Mouse (Mus musculus): ENCODE measurements at regions not wholly inside any gene's neighbourhood (a gene's known extent, or its start where the extent isn't known, plus 50 kb on each side); places are given as distances from the start of the nearest gene placed in this dataset.

DNA sequence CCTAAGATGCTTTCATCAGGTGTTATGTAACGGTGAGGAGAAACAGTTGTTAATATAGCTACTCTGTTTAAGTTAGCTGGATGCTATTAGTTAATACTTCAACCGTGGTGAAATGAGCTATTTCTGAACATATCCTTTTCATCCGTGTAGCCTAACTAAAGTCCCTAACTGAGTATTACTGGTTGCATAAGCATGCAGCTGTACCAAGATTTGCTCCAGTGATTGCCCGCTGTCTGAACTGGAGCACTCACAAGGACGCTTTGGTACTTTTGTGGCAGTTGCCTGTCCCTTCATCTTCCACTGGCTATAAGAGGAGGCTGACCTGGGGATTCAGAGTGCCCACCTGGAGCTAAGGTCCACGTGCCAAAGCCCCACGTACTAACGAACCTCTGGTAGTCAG is 65.3 kb upstream of the Lnx1 start:
- 81% methylated on average over 8 of the region's 8 CpGs for WGBS
- no peak for TF ChIP-seq CTCF (IDR thresholded peaks at IDR 0.05; ENCODE audit: insufficient read depth, low read length)
- peaks cover 2% of the 10 kb centered on the region; the same call in 1 of the 2 replicates for H3K4me1 ChIP-seq (ENCODE audit: control insufficient read depth, insufficient read depth, low read length)
- no peak overlapping the region for H3K4me3 ChIP-seq (replicated peaks; ENCODE audit: extremely low read depth, low read depth, low read length)
- no peak for DNase-seq

- no peak for DNase-seq
- TF ChIP-seq POLR2A (IDR thresholded peaks at IDR 0.05; ENCODE audit: borderline replicate concordance, extremely low read depth, low read depth, low read length) (no peak), CTCF (IDR thresholded peaks at IDR 0.05; ENCODE audit: insufficient read depth, low read length) (no peak)
- 39% methylated on average over 8 of the region's 8 CpGs for WGBS
These were observed 63.5 kb upstream of the Lnx1 start for GRCm38 (mm10) chr5:74766211-74766610.

GRCm38 (mm10) chr5:74765061-74765767 is 62.5 kb upstream of the Lnx1 start:
- 57% methylated on average over 9 of the region's 9 CpGs for WGBS
- no peak for TF ChIP-seq POLR2A (IDR thresholded peaks at IDR 0.05; ENCODE audit: borderline replicate concordance, extremely low read depth, low read depth, low read length)
- no peak for TF ChIP-seq CTCF (IDR thresholded peaks at IDR 0.05; ENCODE audit: insufficient read depth, low read length)
- no peak for DNase-seq
- Histone ChIP-seq H3K4me1 (ENCODE audit: control insufficient read depth, insufficient read depth, low read length) (peaks cover 2% of the 10 kb centered on the region; the same call in 1 of the 2 replicates), H3K4me3 (replicated peaks; ENCODE audit: extremely low read depth, low read depth, low read length) (no peak overlapping the region)

More at GRCm38 (mm10) chr5:74766211-74766610, 63.5 kb upstream of the Lnx1 start:
- H3K4me3 ChIP-seq (replicated peaks; ENCODE audit: extremely low read depth, low read depth, low read length), result no peak overlapping the region
- peaks cover 2% of the 10 kb centered on the region; the same call in 1 of the 2 replicates for H3K4me1 ChIP-seq (ENCODE audit: control insufficient read depth, insufficient read depth, low read length)

- no peak for TF ChIP-seq POLR2A (IDR thresholded peaks at IDR 0.05; ENCODE audit: borderline replicate concordance, extremely low read depth, low read depth, low read length)
- TF ChIP-seq CTCF (IDR thresholded peaks at IDR 0.05; ENCODE audit: insufficient read depth, low read length), result no peak
- WGBS, result 92% methylated on average over 5 of the region's 5 CpGs
- Histone ChIP-seq H3K4me3 (replicated peaks; ENCODE audit: extremely low read depth, low read depth, low read length) (no peak overlapping the region), H3K4me1 (ENCODE audit: control insufficient read depth, insufficient read depth, low read length) (no peaks in the 10 kb centered on the region)
- DNase-seq, result no peak
These were observed 54.8 kb upstream of the Lnx1 start for GRCm38 (mm10) chr5:74757557-74757956.

DNA sequence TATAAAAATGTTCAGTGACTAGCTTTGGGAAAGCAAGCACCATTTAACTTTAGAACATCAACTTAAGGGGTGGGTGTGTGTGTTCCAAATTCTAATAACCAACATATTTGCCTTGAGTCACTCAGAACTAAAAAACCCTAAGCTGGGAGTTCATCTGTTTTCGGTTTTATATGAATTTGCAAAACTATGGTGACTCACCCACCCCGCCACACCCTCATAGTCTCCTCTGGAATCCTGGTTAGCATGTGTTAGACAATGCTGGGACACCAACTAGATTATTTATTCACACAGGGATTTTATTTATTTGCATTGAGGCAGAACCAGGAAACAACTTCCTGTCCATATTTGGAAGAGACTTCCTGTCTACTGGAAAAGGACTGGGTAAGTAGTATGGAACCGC is 50.2 kb upstream of the Lnx1 start:
- Histone ChIP-seq H3K4me1 (ENCODE audit: control insufficient read depth, insufficient read depth, low read length) (no peaks in the 10 kb centered on the region), H3K4me3 (replicated peaks; ENCODE audit: extremely low read depth, low read depth, low read length) (no peak overlapping the region)
- TF ChIP-seq POLR2A (IDR thresholded peaks at IDR 0.05; ENCODE audit: borderline replicate concordance, extremely low read depth, low read depth, low read length) (no peak), CTCF (IDR thresholded peaks at IDR 0.05; ENCODE audit: insufficient read depth, low read length) (no peak)
- WGBS, result 86% methylated on average over 3 of the region's 3 CpGs
- no peak for DNase-seq
